Mouse (Mus musculus): Measurements from ENCODE around the gene Ccdc17.

The Ccdc17 gene

GRCm38 (mm10) chr4:116644326-116644725, 47.9 kb downstream of the Ccdc17 start:
- no peak for DNase-seq (ENCODE audit: low spot score in 2 of 2)

DNA sequence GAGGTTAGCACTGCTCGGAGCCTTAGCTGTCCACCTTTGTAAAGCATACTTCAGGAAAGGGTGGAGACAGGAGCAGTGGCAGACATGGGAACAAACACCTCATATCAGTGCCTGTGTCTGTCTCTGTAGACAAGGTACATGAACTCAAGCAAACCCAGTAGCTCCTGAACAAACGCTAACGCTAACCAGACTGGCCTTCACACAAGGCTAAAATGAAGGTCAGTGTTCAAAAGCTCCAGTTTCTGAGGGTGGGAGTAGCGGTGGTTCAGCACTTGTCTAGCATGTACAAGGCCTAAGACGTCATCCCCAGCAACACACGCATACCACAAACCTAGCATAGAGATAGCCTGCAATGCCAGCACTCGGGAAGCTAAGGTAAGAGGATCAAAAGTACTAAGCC, 49.2 kb downstream of the Ccdc17 start:
- DNase-seq (ENCODE audit: low spot score in 2 of 2), result no peak

DNA sequence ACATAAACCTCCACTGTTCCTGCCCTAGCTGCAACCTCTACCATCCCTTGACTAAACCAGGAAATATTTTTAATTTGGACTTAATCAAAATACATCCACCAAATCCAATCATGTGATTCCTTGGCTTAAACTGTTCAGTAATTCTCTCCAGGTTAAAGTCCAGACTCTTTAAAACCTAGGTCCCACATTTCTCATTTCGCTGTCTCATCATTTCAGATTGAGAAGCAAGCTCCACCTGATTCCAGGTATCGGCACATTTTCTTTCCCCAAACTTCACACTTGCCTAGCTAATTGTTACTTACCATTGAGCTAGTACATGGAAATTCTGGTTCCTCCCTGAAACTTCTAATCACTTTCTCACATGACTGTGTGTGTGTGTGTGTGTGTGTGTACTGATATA, 53.0 kb downstream of the Ccdc17 start:
- DNase-seq (ENCODE audit: low spot score in 2 of 2), result no peak
